Comparison of ENCODE assay signal across 14 mouse cellular contexts in the genomic region with DNA sequence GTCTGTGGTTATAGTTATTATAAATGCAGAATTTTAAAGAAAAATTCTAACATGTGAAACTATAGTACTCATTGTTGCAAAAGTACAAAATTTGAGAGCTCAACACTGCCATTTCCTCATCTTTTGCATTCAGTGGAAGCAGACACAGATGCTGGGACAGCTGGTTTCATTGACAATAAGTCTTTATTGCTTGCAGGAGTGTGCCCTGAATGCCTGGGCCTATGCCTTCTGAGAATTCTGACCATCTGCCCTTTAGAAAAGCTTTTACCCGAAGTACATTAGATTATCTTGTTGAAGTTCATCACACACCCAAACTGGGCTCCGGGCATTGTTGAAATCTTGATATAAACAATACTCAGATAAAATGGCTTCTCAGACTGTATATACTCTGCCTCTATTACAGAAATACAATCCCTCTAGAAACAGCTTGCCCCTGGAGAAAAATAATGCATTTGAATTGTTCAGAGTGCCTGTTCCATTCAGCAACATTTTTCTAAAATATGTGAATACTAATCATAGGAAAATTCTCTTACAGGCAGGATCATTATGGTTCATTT.
DNase-seq lines count a peak whose midpoint lies in the region; ATAC-seq and TF ChIP-seq lines count a peak whose summit lies in the region.
"Had no signal": no experiment of that assay in that cellular context is flagged by ENCODE, and none has a peak within 500 bp of the region (broad histone marks: within the 10 kb centered on the region; RNA-seq: fewer than 3 reads in every experiment).

No protein-coding gene starts in this region.

- no peak for TF ChIP-seq CTCF in forebrain, postnatal 0 days (IDR thresholded peaks at IDR 0.05; ENCODE audit: low read depth)
- no peak for TF ChIP-seq CTCF in hindbrain, postnatal 0 days (IDR thresholded peaks at IDR 0.05; ENCODE audit: low read depth)

- no peaks in the 10 kb centered on the region for H3K4me1 ChIP-seq in forebrain, postnatal 0 days (ENCODE audit: insufficient read depth)
- H3K4me1 ChIP-seq in forebrain, embryonic 15.5 days = 0 out of 2 replicates have a peak, but pooled peaks cover 2% of the 10 kb centered on the region
- no peaks in the 10 kb centered on the region for H3K4me1 ChIP-seq in hindbrain, postnatal 0 days (ENCODE audit: insufficient read depth, low read length)

- no peak overlapping the region for H3K9ac ChIP-seq in forebrain, postnatal 0 days
- no peak overlapping the region for H3K9ac ChIP-seq in forebrain, embryonic 15.5 days (replicated peaks)
- no peak overlapping the region for H3K9ac ChIP-seq in hindbrain, postnatal 0 days (replicated peaks; ENCODE audit: low read length)

- no peaks in the 10 kb centered on the region for H3K9me3 ChIP-seq in forebrain, postnatal 0 days (ENCODE audit: low read length)
- no peaks in the 10 kb centered on the region for H3K9me3 ChIP-seq in forebrain, embryonic 15.5 days
- H3K9me3 ChIP-seq in hindbrain, postnatal 0 days (ENCODE audit: low read length) = no peaks in the 10 kb centered on the region

- DNase-seq in forebrain, postnatal 0 days = peak; percentile 2
- DNase-seq in brain, adult 2 months (ENCODE audit: low read depth, low spot score) = peak; percentile 10
- DNase-seq in hindbrain, postnatal 0 days (ENCODE audit: low spot score) = peak; percentile 11
- DNase-seq in mesoderm, embryonic 11.5 days (ENCODE audit: low read depth, low spot score) = peak; percentile 9
- DNase-seq in right cerebral cortex, postnatal 10 days (ENCODE audit: low spot score in 2 of 2) = no peak
- DNase-seq in gastrocnemius, postnatal 14 days = no peak
- DNase-seq in heart, postnatal 36 days = no peak
- DNase-seq: cerebellum, adult 11 months; gastrocnemius, postnatal 36 days; kidney, adult 11 months; kidney, postnatal 14 days had no signal

- intact Hi-C loops in gastrocnemius, postnatal 14 days (cut with DNase I; ENCODE audit: low total_unique reads) = no loop called here
- intact Hi-C loops in heart, postnatal 36 days (cut with DNase I) = no loop called here

- H3K36me3 ChIP-seq in forebrain, postnatal 0 days (ENCODE audit: insufficient read depth) = no peaks in the 10 kb centered on the region
- no peaks in the 10 kb centered on the region for H3K36me3 ChIP-seq in forebrain, embryonic 15.5 days
- no peaks in the 10 kb centered on the region for H3K36me3 ChIP-seq in hindbrain, postnatal 0 days (ENCODE audit: insufficient read depth, low read length)

- no peak overlapping the region for H3K4me2 ChIP-seq in forebrain, postnatal 0 days (ENCODE audit: low read depth)
- H3K4me2 ChIP-seq in forebrain, embryonic 15.5 days (replicated peaks) = no peak overlapping the region
- no peak overlapping the region for H3K4me2 ChIP-seq in hindbrain, postnatal 0 days (ENCODE audit: low read depth, low read length)
- H3K4me2 ChIP-seq: heart, embryonic 11.5 days had no signal

- 49% methylated on average over 2 of the region's 2 CpGs for WGBS in forebrain, postnatal 0 days
- 62% methylated on average over 2 of the region's 2 CpGs for WGBS in forebrain, embryonic 15.5 days
- WGBS in hindbrain, postnatal 0 days = 50% methylated on average over 2 of the region's 2 CpGs

- no peak overlapping the region for H3K27ac ChIP-seq in forebrain, postnatal 0 days (ENCODE audit: low read depth, low read length)
- no peak overlapping the region for H3K27ac ChIP-seq in forebrain, embryonic 15.5 days (replicated peaks)
- H3K27ac ChIP-seq in hindbrain, postnatal 0 days = no peak overlapping the region

- no peak overlapping the region for H3K4me3 ChIP-seq in forebrain, postnatal 0 days (ENCODE audit: low read depth, low read length)
- H3K4me3 ChIP-seq in forebrain, embryonic 15.5 days = no peak overlapping the region
- no peak overlapping the region for H3K4me3 ChIP-seq in hindbrain, postnatal 0 days (ENCODE audit: low read length)

- no peaks in the 10 kb centered on the region for H3K27me3 ChIP-seq in forebrain, postnatal 0 days (ENCODE audit: insufficient read depth, low read length)
- H3K27me3 ChIP-seq in forebrain, embryonic 15.5 days = no peaks in the 10 kb centered on the region
- H3K27me3 ChIP-seq in hindbrain, postnatal 0 days (ENCODE audit: insufficient read depth, low read length) = no peaks in the 10 kb centered on the region
- H3K27me3 ChIP-seq: Patski had no signal

- ATAC-seq in forebrain, postnatal 0 days = no peak
- no peak for ATAC-seq in forebrain, embryonic 15.5 days (replicated peaks)
- no peak for ATAC-seq in hindbrain, postnatal 0 days
- ATAC-seq: Patski had no signal

Comparison
In these comparisons a context has a peak if more than half of its experiments do, and no peak if none do; other contexts are left out.
1. DNase-seq: peak in forebrain, postnatal 0 days (single experiment), brain, adult 2 months (single experiment), hindbrain, postnatal 0 days (single experiment) and mesoderm, embryonic 11.5 days (single experiment); none in right cerebral cortex, postnatal 10 days (0 of 2), gastrocnemius, postnatal 14 days (single experiment) and heart, postnatal 36 days (0 of 2).